Mouse (Mus musculus) lung, postnatal 0 days (tissue): ENCODE measurements around the gene Narf.

Experiments used
- CTCF ChIP-seq: IDR thresholded peaks from 2 replicates; pipeline ENCODE4 v1.5.1; 2016; ENCODE audit warnings: antibody characterized with exemption, mild to moderate bottlenecking
- EP300 ChIP-seq: IDR thresholded peaks from 2 replicates; pipeline ENCODE4 v1.6.1; 2016; ENCODE audit warnings: antibody characterized with exemption, mild to moderate bottlenecking, control low read depth

DNA sequence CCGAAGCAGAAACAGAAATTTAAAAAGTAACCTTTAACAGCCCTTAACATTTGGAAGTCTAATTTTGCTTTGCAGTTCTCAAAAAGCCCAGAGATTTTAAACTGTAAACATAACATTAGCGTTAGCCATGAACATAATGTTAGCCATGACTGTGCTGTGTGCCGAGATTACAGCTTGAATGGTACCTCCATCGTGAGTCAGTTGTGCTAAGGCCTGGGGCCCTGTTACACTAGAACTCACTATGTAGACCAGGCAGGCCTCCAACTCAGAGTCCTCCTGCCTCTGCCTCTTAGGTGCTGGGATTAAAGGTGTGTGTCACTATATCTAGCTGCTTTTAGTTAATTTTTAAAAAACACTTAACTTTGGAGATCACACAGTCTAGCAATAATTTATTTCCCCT lies 5.9 kb upstream of the Narf start:
- TF ChIP-seq CTCF (no peak), EP300 (no peak)
